Mouse (Mus musculus) forebrain, embryonic 12.5 days (tissue): ENCODE measurements around the gene 1700010B08Rik. TPM values are rescaled to one million over a fixed set of nuclear protein-coding genes. Genes with fewer than 3 reads are reported as not detected.

ENCODE experiments used
- ATAC-seq: fragments of 200-750 bp; cut with Nextera tagmentation; 2 replicates; pipeline ENCODE4 v1.8.0; 2017; ENCODE audit warnings: moderate TSS enrichment; ENCODE audit not compliant: low FRiP score
- H3K27ac ChIP-seq: fragments of 300-500 bp; sonication (generic); 2 replicates; pipeline ENCODE4 v1.5.1; 2016; ENCODE audit warnings: mild to moderate bottlenecking
- H3K27me3 ChIP-seq: fragments of 300-500 bp; sonication (generic); 2 replicates; pipeline ENCODE4 v1.6.1; 2016; ENCODE audit warnings: mild to moderate bottlenecking
- H3K36me3 ChIP-seq: fragments of 300-500 bp; sonication (generic); replicated peaks from 2 replicates; pipeline ENCODE4 v1.6.1; 2016; ENCODE audit warnings: mild to moderate bottlenecking
- H3K4me1 ChIP-seq: fragments of 300-500 bp; sonication (generic); 2 replicates; pipeline ENCODE4 v1.6.1; 2016
- H3K4me2 ChIP-seq: fragments of 300-500 bp; sonication (generic); 2 replicates; pipeline ENCODE4 v1.6.1; 2016; ENCODE audit warnings: mild to moderate bottlenecking, moderate library complexity
- H3K4me3 ChIP-seq: fragments of 300-500 bp; sonication (generic); replicated peaks from 2 replicates; pipeline ENCODE4 v1.5.1; 2016; ENCODE audit warnings: mild to moderate bottlenecking
- H3K9ac ChIP-seq: fragments of 300-500 bp; sonication (generic); 2 replicates; pipeline ENCODE4 v1.6.1; 2016; ENCODE audit warnings: mild to moderate bottlenecking
- H3K9me3 ChIP-seq: fragments of 300-500 bp; sonication (generic); 2 replicates; pipeline ENCODE4 v1.6.1; 2016
- WGBS: fragments of 180-500 bp; shearing (Covaris S2); methylation state at CpG from one replicate; pipeline ENCODE4 v1.1.7; 2016; 5-methylcytosine and 5-hydroxymethylcytosine counted together
- polyA plus RNA-seq: library from polyadenylated mRNA; unstranded; fragments of >200 nt; fragmentation: Nextera tagmentation; extraction: Ambion mirVana; gene quantifications from 2 replicates; pipeline ENCODE4 v1.2.1, GENCODE M21; 2016

The 1700010B08Rik gene
- polyA plus RNA-seq, 1 experiment from 2014 or later, result not detected

GRCm38 (mm10) chr2:173724940-173725807, 6.0 kb downstream of the 1700010B08Rik start:
- WGBS, result 61% methylated on average over 15 of the region's 15 CpGs
- H3K27ac ChIP-seq, result no peak overlapping the region
- no peaks in the 10 kb centered on the region for H3K27me3 ChIP-seq
- no peak overlapping the region for H3K9ac ChIP-seq
- peaks cover 10% of the 10 kb centered on the region for H3K4me1 ChIP-seq
- no peaks in the 10 kb centered on the region for H3K36me3 ChIP-seq
- no peaks in the 10 kb centered on the region for H3K9me3 ChIP-seq
- no peak for ATAC-seq
- H3K4me2 ChIP-seq, result no peak overlapping the region
- H3K4me3 ChIP-seq, result no peak overlapping the region

GRCm38 (mm10) chr2:173725819-173726218, 6.6 kb downstream of the 1700010B08Rik start:
- H3K4me3 ChIP-seq, result no peak overlapping the region
- H3K27me3 ChIP-seq, result no peaks in the 10 kb centered on the region
- H3K4me1 ChIP-seq, result peaks cover 17% of the 10 kb centered on the region
- H3K9me3 ChIP-seq, result no peaks in the 10 kb centered on the region
- 87% methylated on average over 4 of the region's 4 CpGs for WGBS
- H3K27ac ChIP-seq, result no peak overlapping the region
- no peak overlapping the region for H3K4me2 ChIP-seq
- no peak for ATAC-seq
- no peaks in the 10 kb centered on the region for H3K36me3 ChIP-seq
- no peak overlapping the region for H3K9ac ChIP-seq

GRCm38 (mm10) chr2:173730444-173730966, 11.3 kb downstream of the 1700010B08Rik start:
- Histone ChIP-seq H3K27me3 (no peaks in the 10 kb centered on the region), H3K36me3 (no peaks in the 10 kb centered on the region), H3K27ac (peak overlapping the region; percentile 74), H3K9me3 (no peaks in the 10 kb centered on the region), H3K4me1 (peaks cover 22% of the 10 kb centered on the region), H3K4me3 (no peak overlapping the region), H3K9ac (no peak overlapping the region), H3K4me2 (peak overlapping the region; percentile 32)
- 2% methylated on average over 9 of the region's 9 CpGs for WGBS
- ATAC-seq, result peak; percentile 93

GRCm38 (mm10) chr2:173734426-173734825, 15.2 kb downstream of the 1700010B08Rik start:
- Histone ChIP-seq H3K9me3 (no peaks in the 10 kb centered on the region), H3K36me3 (0 out of 2 replicates have a peak, but pooled peaks cover 6% of the 10 kb centered on the region), H3K27me3 (no peaks in the 10 kb centered on the region), H3K4me3 (no peak overlapping the region), H3K4me2 (no peak overlapping the region), H3K9ac (no peak overlapping the region), H3K4me1 (peaks cover 39% of the 10 kb centered on the region), H3K27ac (no peak overlapping the region)
- WGBS, result 65% methylated on average over 2 of the region's 2 CpGs
- ATAC-seq, result no peak

GRCm38 (mm10) chr2:173737222-173737989, 18.2 kb downstream of the 1700010B08Rik start, which contains the start of gene Vapb:
TSS of gene Vapb (plus strand) at chr2:173737511.
- Histone ChIP-seq H3K27ac (peak within 1 kb of the TSS; percentile 61; the same call in 1 of the 2 replicates), H3K36me3 (peaks cover 9% of the 10 kb centered on the region; the same call in 1 of the 2 replicates), H3K4me1 (peaks cover 17% of the 10 kb centered on the region), H3K9ac (peak within 1 kb of the TSS; percentile 78), H3K27me3 (no peaks in the 10 kb centered on the region), H3K9me3 (no peaks in the 10 kb centered on the region), H3K4me2 (peak within 1 kb of the TSS; percentile 71), H3K4me3 (peak within 1 kb of the TSS; percentile 85)
- peak; percentile 99 for ATAC-seq
- under 1% methylated on average over 70 of the region's 70 CpGs for WGBS

- no peak for ATAC-seq
- peak overlapping the region; percentile 85 for H3K4me3 ChIP-seq
- H3K4me2 ChIP-seq, result peak overlapping the region; percentile 71
- H3K4me1 ChIP-seq, result peaks cover 20% of the 10 kb centered on the region
- H3K27me3 ChIP-seq, result no peaks in the 10 kb centered on the region
- peak overlapping the region; percentile 78 for H3K9ac ChIP-seq
- no peak overlapping the region for H3K27ac ChIP-seq
- peaks cover 9% of the 10 kb centered on the region; the same call in 1 of the 2 replicates for H3K36me3 ChIP-seq
- no peaks in the 10 kb centered on the region for H3K9me3 ChIP-seq
- WGBS, result 89% methylated on average over 9 of the region's 9 CpGs
Measured at GRCm38 (mm10) chr2:173738232-173738631, 19.0 kb downstream of the 1700010B08Rik start.

GRCm38 (mm10) chr2:173739107-173739506, 19.9 kb downstream of the 1700010B08Rik start:
- Histone ChIP-seq H3K9ac (no peak overlapping the region), H3K36me3 (peaks cover 9% of the 10 kb centered on the region; the same call in 1 of the 2 replicates), H3K4me3 (no peak overlapping the region), H3K27ac (no peak overlapping the region), H3K9me3 (no peaks in the 10 kb centered on the region), H3K4me1 (peaks cover 20% of the 10 kb centered on the region), H3K4me2 (0 out of 2 replicates have a peak overlapping the region, but pooled peaks have one; percentile 71), H3K27me3 (no peaks in the 10 kb centered on the region)
- no peak for ATAC-seq
- 94% methylated on average over 7 of the region's 7 CpGs for WGBS

GRCm38 (mm10) chr2:173742090-173742489, 22.9 kb downstream of the 1700010B08Rik start:
- Histone ChIP-seq H3K4me3 (no peak overlapping the region), H3K27me3 (no peaks in the 10 kb centered on the region), H3K9me3 (0 out of 2 replicates have a peak, but pooled peaks cover 2% of the 10 kb centered on the region), H3K9ac (no peak overlapping the region), H3K4me1 (peaks cover 20% of the 10 kb centered on the region), H3K27ac (no peak overlapping the region), H3K36me3 (peaks cover 9% of the 10 kb centered on the region), H3K4me2 (no peak overlapping the region)
- ATAC-seq, result no peak
- WGBS, result 90% methylated on average over 13 of the region's 13 CpGs

GRCm38 (mm10) chr2:173742744-173743143, 23.5 kb downstream of the 1700010B08Rik start:
- H3K27me3 ChIP-seq, result no peaks in the 10 kb centered on the region
- WGBS, result 89% methylated on average over 9 of the region's 9 CpGs
- H3K4me1 ChIP-seq, result peaks cover 19% of the 10 kb centered on the region
- peaks cover 9% of the 10 kb centered on the region for H3K36me3 ChIP-seq
- no peak for ATAC-seq
- H3K4me3 ChIP-seq, result no peak overlapping the region
- no peak overlapping the region for H3K4me2 ChIP-seq
- 0 out of 2 replicates have a peak, but pooled peaks cover 6% of the 10 kb centered on the region for H3K9me3 ChIP-seq
- no peak overlapping the region for H3K9ac ChIP-seq
- H3K27ac ChIP-seq, result no peak overlapping the region

GRCm38 (mm10) chr2:173744070-173744815, 25.0 kb downstream of the 1700010B08Rik start:
- H3K27ac ChIP-seq, result no peak overlapping the region
- H3K4me3 ChIP-seq, result no peak overlapping the region
- 0 out of 2 replicates have a peak, but pooled peaks cover 6% of the 10 kb centered on the region for H3K9me3 ChIP-seq
- H3K27me3 ChIP-seq, result no peaks in the 10 kb centered on the region
- peaks cover 5% of the 10 kb centered on the region for H3K36me3 ChIP-seq
- 93% methylated on average over 7 of the region's 7 CpGs for WGBS
- H3K4me2 ChIP-seq, result no peak overlapping the region
- H3K4me1 ChIP-seq, result peaks cover 4% of the 10 kb centered on the region; the same call in 1 of the 2 replicates
- no peak for ATAC-seq
- H3K9ac ChIP-seq, result no peak overlapping the region

- Histone ChIP-seq H3K27ac (no peak overlapping the region), H3K36me3 (no peaks in the 10 kb centered on the region; the same call in 1 of the 2 replicates), H3K9me3 (0 out of 2 replicates have a peak, but pooled peaks cover 6% of the 10 kb centered on the region), H3K4me3 (no peak overlapping the region), H3K27me3 (no peaks in the 10 kb centered on the region), H3K4me2 (no peak overlapping the region), H3K9ac (no peak overlapping the region), H3K4me1 (no peaks in the 10 kb centered on the region)
- WGBS, result 89% methylated on average over 2 of the region's 2 CpGs
- no peak for ATAC-seq
Measured at GRCm38 (mm10) chr2:173748961-173749659, 29.9 kb downstream of the 1700010B08Rik start.
